Mouse (Mus musculus) neural tube, embryonic 11.5 days (tissue): Measurements from ENCODE around the gene Bhlha9. TPM values are rescaled to one million over a fixed set of nuclear protein-coding genes. Genes with fewer than 3 reads are reported as not detected.

Source experiments
- ATAC-seq: fragments of 200-750 bp; cut with Nextera tagmentation; 2 replicates; pipeline ENCODE4 v1.8.0; 2017; ENCODE audit warnings: moderate number of reproducible peaks, mild to moderate bottlenecking, moderate TSS enrichment, moderate library complexity; ENCODE audit not compliant: insufficient read depth, low FRiP score, low TSS enrichment
- DNase-seq: peaks from one replicate; pipeline ENCODE4 v3.0.0-alpha.2; 2015; ENCODE audit warnings: low spot score
- H3K27ac ChIP-seq: fragments of 300-500 bp; sonication (generic); 2 replicates; pipeline ENCODE4 v1.5.1; 2014; ENCODE audit warnings: low read depth, mild to moderate bottlenecking, low read length
- H3K27me3 ChIP-seq: fragments of 300-500 bp; sonication (generic); 2 replicates; pipeline ENCODE4 v1.6.1; 2014; ENCODE audit warnings: mild to moderate bottlenecking, low read length, mixed read lengths; ENCODE audit not compliant: control insufficient read depth, insufficient read depth
- H3K36me3 ChIP-seq: fragments of 300-500 bp; sonication (generic); 2 replicates; pipeline ENCODE4 v1.6.1; 2014; ENCODE audit warnings: mild to moderate bottlenecking, low read length, moderate library complexity, mixed read lengths; ENCODE audit not compliant: control insufficient read depth, insufficient read depth
- H3K4me1 ChIP-seq: fragments of 300-500 bp; sonication (generic); 2 replicates; pipeline ENCODE4 v1.6.1; 2014; ENCODE audit warnings: low read length, mixed read lengths; ENCODE audit not compliant: control insufficient read depth, insufficient read depth
- H3K4me2 ChIP-seq: fragments of 300-500 bp; sonication (generic); 2 replicates; pipeline ENCODE4 v1.6.1; 2014; ENCODE audit warnings: low read depth, mild to moderate bottlenecking, moderate library complexity
- H3K4me3 ChIP-seq: fragments of 300-500 bp; sonication (generic); 2 replicates; pipeline ENCODE4 v1.5.1; 2014; ENCODE audit warnings: low read depth, low read length
- H3K9ac ChIP-seq: fragments of 300-500 bp; sonication (generic); 2 replicates; pipeline ENCODE4 v1.6.1; 2014; ENCODE audit warnings: mild to moderate bottlenecking, low read length
- H3K9me3 ChIP-seq: fragments of 300-500 bp; sonication (generic); 2 replicates; pipeline ENCODE4 v1.6.1; 2016; ENCODE audit warnings: low read length; ENCODE audit not compliant: control insufficient read depth
- WGBS: fragments of 180-500 bp; shearing (Covaris S2); extraction: QIAGEN DNeasy Blood & Tissue Kit; methylation state at CpG from one replicate; pipeline ENCODE4 v1.1.7; 2014; 5-methylcytosine and 5-hydroxymethylcytosine counted together
- polyA plus RNA-seq: library from polyadenylated mRNA; unstranded; fragments of >200 nt; fragmentation: Nextera tagmentation; extraction: Ambion mirVana; gene quantifications from 2 replicates; pipeline ENCODE4 v1.2.1, GENCODE M21; 2014

Gene Bhlha9
- polyA plus RNA-seq, 1 experiment from 2014 or later: not detected

DNA sequence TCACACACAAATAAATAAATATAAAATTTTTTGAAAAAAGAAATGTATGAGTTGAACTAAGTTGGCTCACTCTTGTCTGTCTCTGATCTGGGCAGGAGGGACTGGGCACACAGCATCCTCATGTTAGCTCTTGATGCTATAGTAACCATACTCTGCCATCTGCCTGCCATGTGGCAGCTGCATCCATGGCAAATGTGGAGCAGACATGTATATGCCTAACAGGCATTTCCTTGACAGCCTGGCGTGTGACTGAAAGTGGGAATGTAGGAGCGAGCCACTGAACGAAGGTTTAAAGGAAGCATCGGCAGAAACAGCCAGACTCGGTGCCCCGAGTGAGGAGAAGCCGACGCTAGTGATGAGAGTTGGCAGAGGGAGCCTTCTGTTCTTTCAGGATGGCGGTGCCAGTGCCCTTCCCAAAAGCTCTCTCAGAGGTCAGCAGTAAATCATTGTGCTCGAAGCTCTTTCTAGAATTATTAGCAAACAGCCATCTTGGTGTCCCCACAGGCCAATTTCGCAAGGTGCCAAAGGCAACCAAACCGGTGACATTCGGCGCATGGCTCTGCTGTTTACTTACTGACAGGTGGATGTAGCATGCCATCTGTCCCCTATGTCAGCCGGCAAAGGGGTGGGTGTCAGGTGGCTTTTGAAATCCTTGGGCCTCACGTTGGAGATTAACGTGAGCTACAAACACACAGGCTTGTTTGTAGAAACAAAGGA lies 32.8 kb upstream of the Bhlha9 start:
- 76% methylated on average over 17 of the region's 17 CpGs for WGBS
- Histone ChIP-seq H3K4me3 (no peak overlapping the region), H3K27ac (no peak overlapping the region), H3K4me2 (no peak overlapping the region), H3K9ac (no peak overlapping the region), H3K9me3 (no peaks in the 10 kb centered on the region), H3K4me1 (0 out of 2 replicates have a peak, but pooled peaks cover under 1% of the 10 kb centered on the region), H3K36me3 (no peaks in the 10 kb centered on the region), H3K27me3 (no peaks in the 10 kb centered on the region)
- ATAC-seq: no peak
- no peak for DNase-seq

DNA sequence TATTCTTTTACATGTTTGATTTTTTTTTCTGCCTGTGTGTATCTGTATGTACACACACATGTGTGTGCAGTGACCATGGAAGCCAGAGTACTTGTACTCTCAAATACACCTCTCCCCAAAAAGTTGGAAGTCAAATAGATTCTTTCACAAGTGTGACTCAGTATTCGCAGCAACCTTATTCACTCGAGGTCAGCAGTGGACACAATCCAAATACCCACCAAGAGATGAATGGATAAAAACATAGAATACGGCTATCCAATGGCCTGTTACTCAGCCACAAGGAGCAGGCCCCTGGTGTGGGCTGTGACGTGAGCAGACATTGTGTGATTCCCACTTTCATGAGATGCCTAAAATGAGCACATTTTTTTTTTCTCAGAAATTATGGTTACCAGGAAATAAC lies 32.0 kb upstream of the Bhlha9 start:
- DNase-seq (no peak), ATAC-seq (no peak)
- Histone ChIP-seq H3K9ac (no peak overlapping the region), H3K36me3 (no peaks in the 10 kb centered on the region), H3K4me3 (no peak overlapping the region), H3K27ac (no peak overlapping the region), H3K27me3 (no peaks in the 10 kb centered on the region), H3K4me2 (no peak overlapping the region), H3K4me1 (peaks cover 7% of the 10 kb centered on the region; the same call in 1 of the 2 replicates), H3K9me3 (no peaks in the 10 kb centered on the region)
- WGBS: 82% methylated on average over 4 of the region's 4 CpGs

DNA sequence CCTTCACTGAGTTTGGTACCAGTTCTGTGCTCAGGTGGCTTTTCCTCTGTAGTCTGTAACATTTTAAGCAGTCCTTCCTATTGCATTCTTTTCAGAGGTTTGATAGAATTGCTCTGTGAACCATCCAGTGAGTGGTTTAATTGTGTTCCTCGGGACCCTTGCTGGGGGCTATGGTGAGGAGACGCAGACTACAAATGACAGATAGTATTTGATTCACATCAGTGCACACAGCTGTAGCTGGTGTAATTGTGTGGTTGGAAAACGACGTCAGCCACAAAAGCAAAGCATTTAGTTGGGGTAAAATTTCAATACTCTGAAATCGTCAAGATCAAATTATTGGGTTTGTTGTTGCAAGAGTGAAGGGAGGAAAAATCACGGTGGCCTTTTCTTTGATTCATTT lies 28.0 kb upstream of the Bhlha9 start:
- Histone ChIP-seq H3K4me2 (no peak overlapping the region), H3K4me1 (peaks cover 14% of the 10 kb centered on the region; the same call in 1 of the 2 replicates), H3K9me3 (no peaks in the 10 kb centered on the region), H3K9ac (no peak overlapping the region), H3K27me3 (no peaks in the 10 kb centered on the region), H3K4me3 (no peak overlapping the region), H3K27ac (no peak overlapping the region), H3K36me3 (no peaks in the 10 kb centered on the region)
- WGBS: 55% methylated on average over 6 of the region's 6 CpGs
- no peak for DNase-seq
- ATAC-seq: no peak

DNA sequence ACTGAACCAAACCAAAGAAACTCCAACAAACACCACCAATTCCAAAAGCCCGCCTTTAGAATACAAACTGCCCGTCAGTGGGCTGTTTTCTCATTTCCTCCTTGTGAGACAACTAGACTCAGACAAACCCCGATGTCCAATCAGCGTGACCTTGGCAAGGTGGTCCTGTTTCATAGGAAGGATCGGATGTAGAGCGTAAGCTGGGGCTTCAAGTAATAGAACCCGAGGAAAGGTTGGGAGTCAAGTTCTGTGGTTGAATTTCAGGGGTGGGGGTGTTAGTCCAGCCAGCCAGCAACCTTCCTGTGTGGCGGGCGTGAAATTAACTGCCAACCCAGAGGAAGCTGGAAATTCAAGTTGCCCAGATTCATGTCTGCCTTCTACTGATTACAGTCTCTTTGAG lies 27.2 kb upstream of the Bhlha9 start:
- Histone ChIP-seq H3K9ac (no peak overlapping the region), H3K27me3 (no peaks in the 10 kb centered on the region), H3K27ac (no peak overlapping the region), H3K4me3 (no peak overlapping the region), H3K36me3 (no peaks in the 10 kb centered on the region), H3K4me1 (peaks cover 14% of the 10 kb centered on the region; the same call in 1 of the 2 replicates), H3K9me3 (no peaks in the 10 kb centered on the region), H3K4me2 (no peak overlapping the region)
- 74% methylated on average over 9 of the region's 9 CpGs for WGBS
- DNase-seq (no peak), ATAC-seq (no peak)

DNA sequence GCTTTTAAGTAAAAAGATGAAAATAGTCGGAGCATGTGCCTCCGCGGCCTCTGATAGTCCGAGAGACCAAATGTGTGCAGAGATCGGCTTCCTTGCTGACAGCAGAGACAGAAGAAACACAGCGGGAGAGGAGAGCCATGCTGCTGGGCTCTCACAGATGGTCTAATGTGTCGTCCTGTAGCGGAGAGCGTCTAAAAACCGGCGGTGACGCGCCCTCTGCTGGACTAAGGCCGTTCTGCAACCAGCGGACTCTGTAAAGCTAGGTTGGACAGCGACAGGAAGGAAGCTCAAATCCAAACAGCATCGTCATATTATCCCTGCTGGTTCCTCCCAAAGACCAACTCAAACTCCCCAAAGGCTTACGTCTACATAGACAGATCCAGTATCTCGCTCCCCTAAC lies 26.3 kb upstream of the Bhlha9 start:
- peaks cover 14% of the 10 kb centered on the region; the same call in 1 of the 2 replicates for H3K4me1 ChIP-seq
- H3K27me3 ChIP-seq: no peaks in the 10 kb centered on the region
- H3K9ac ChIP-seq: no peak overlapping the region
- H3K36me3 ChIP-seq: no peaks in the 10 kb centered on the region
- ATAC-seq: peak; percentile 65; the same call in 1 of the 2 replicates
- peak; percentile 94 for DNase-seq
- under 1% methylated on average over 19 of the region's 19 CpGs for WGBS
- H3K4me2 ChIP-seq: peak overlapping the region; percentile 24
- no peak overlapping the region for H3K27ac ChIP-seq
- H3K4me3 ChIP-seq: no peak overlapping the region
- H3K9me3 ChIP-seq: no peaks in the 10 kb centered on the region

- DNase-seq (peak; percentile 35), ATAC-seq (peak; percentile 27; the same call in 1 of the 2 replicates)
- Histone ChIP-seq H3K4me3 (no peak overlapping the region), H3K9me3 (no peaks in the 10 kb centered on the region), H3K27me3 (no peaks in the 10 kb centered on the region), H3K9ac (no peak overlapping the region), H3K4me1 (peaks cover 14% of the 10 kb centered on the region; the same call in 1 of the 2 replicates), H3K4me2 (peak overlapping the region; percentile 40), H3K36me3 (no peaks in the 10 kb centered on the region), H3K27ac (0 out of 2 replicates have a peak overlapping the region, but pooled peaks have one; percentile 20)
- WGBS: 3% methylated on average over 7 of the region's 7 CpGs
Observed at GRCm38 (mm10) chr11:76647062-76647461, 25.2 kb upstream of the Bhlha9 start.

GRCm38 (mm10) chr11:76647500-76647899 lies 24.8 kb upstream of the Bhlha9 start:
- Histone ChIP-seq H3K9me3 (no peaks in the 10 kb centered on the region), H3K27me3 (no peaks in the 10 kb centered on the region), H3K4me3 (no peak overlapping the region), H3K27ac (0 out of 2 replicates have a peak overlapping the region, but pooled peaks have one; percentile 20), H3K36me3 (no peaks in the 10 kb centered on the region), H3K9ac (no peak overlapping the region), H3K4me2 (peak overlapping the region; percentile 40), H3K4me1 (peaks cover 14% of the 10 kb centered on the region; the same call in 1 of the 2 replicates)
- DNase-seq (peak; percentile 83), ATAC-seq (0 out of 2 replicates have a peak, but pooled peaks have one; percentile 16)
- 7% methylated on average over 9 of the region's 9 CpGs for WGBS

GRCm38 (mm10) chr11:76650862-76651560 lies 21.3 kb upstream of the Bhlha9 start:
- Histone ChIP-seq H3K27ac (no peak overlapping the region), H3K4me3 (no peak overlapping the region), H3K36me3 (no peaks in the 10 kb centered on the region), H3K9me3 (no peaks in the 10 kb centered on the region), H3K4me2 (no peak overlapping the region), H3K4me1 (peaks cover 9% of the 10 kb centered on the region; the same call in 1 of the 2 replicates), H3K9ac (no peak overlapping the region), H3K27me3 (no peaks in the 10 kb centered on the region)
- 65% methylated on average over 13 of the region's 14 CpGs for WGBS
- ATAC-seq (no peak), DNase-seq (no peak)
